Mouse (Mus musculus) frontal cortex, postnatal 25 days (tissue): ENCODE results near the gene Klhl35.
"Not testable (repeated sequence)": the region's sequence is repeated elsewhere in the genome, so short reads cannot be mapped to it uniquely, and the experiment has no call there.

Source experiments
- DNase-seq, 2 experiments: peaks; one replicate each; pipeline ENCODE4 v3.0.0; 2022; ENCODE audit warnings: low spot score in 2 of 2

Klhl35 gene

GRCm38 (mm10) chr7:99500201-99500600 is 34.4 kb downstream of the Klhl35 start:
- peak; percentile 81 to 82 for DNase-seq

- no peak for DNase-seq
Observed at GRCm38 (mm10) chr7:99500655-99501054, 34.9 kb downstream of the Klhl35 start.

- no peak for DNase-seq
Observed at GRCm38 (mm10) chr7:99501148-99501547, 35.3 kb downstream of the Klhl35 start.

DNA sequence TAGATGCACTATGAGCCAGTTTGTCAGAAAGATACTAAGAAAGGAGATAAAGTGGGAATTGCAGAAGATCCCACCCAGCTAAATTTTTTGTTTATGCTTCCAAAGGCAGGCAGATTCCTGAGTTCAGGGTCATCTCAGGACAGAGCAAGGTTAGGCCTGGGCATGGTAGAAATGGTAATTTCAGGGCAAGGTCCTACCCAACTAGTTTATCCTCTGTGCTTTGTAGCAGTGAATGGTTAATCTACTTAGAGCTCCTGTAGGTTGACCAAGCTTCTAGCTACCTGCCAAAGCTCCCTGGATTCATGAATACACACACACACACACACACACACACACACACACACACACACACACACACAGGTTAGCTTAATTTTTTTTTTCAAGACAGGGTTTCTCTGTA is 38.8 kb downstream of the Klhl35 start:
- no peak for DNase-seq

GRCm38 (mm10) chr7:99508187-99508586 is 42.4 kb downstream of the Klhl35 start:
- DNase-seq: not testable (repeated sequence)

DNA sequence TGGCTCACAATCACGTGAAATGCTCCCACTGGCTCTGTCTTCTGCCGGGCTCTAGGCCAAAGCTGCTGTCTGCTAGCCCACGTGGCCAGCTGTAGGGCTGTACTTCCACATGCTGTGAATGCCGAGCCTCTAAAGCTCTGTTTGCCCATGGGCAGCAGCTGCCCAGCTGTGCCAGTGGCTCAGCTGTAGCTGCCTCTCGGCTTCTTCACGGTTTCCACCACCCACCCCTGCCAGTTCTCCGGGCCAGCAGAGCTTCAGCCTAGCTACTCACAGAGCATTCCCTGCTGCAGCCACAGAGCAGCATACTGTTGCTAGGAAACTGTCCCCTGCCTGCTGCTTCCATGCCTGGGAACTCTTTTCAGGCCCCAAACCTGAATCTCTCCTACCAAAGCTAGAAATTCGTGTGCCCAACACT is 44.3 kb downstream of the Klhl35 start:
- DNase-seq: peak; percentile 28 to 48

- DNase-seq: no peak
Observed at GRCm38 (mm10) chr7:99516092-99516813, 50.4 kb downstream of the Klhl35 start.

GRCm38 (mm10) chr7:99516814-99517157 is 51.0 kb downstream of the Klhl35 start:
- DNase-seq: no peak

DNA sequence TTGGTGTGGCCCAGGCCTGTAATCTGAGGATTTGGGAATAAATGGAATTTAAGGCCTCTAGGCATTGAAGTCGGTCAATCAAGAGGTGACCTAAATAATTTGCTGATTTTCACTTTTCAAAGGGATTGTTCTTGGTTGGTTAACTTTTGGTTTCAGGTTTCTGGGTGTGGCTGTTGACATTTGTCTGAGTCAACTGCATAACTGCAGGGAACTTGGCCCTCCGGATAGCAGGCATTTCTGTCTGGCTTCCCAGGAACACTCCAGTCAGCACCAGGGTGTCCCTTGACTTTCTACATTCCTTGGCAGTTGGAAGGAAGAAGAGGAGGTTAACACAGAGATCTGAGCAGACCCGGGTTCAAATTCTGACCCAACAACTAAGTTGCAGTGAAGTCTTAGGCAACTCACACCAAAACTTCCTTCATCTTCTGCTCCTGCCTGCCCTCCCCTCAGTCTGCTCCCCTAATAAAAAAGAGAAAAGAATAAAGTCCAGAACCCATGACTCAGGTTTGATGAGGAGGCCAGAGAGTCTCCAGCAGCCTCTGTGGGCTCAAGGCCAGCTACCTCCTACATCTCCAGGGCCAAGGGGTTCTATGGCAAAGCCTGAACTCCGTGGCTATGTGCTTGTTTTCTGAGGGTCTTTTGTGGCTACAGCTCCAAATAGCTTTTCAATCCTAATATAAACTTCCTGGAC is 53.3 kb downstream of the Klhl35 start:
- DNase-seq: no peak

GRCm38 (mm10) chr7:99523121-99523520 is 57.3 kb downstream of the Klhl35 start:
- no peak for DNase-seq
